8 mouse cellular contexts compared by ENCODE assay signal in genomic region chr7:4996003-4996895, GRCm38 (mm10). TPM values are rescaled to one million over a fixed set of nuclear protein-coding genes. Genes with fewer than 3 reads are reported as not detected.
A peak's percentile ranks its signal among the peaks of the same experiment; 100 is the strongest.
DNase-seq lines count a peak whose midpoint lies in the region; ATAC-seq and TF ChIP-seq lines count a peak whose summit lies in the region.

Gene Zfp579, minus strand, starts transcription at chr7:4996158.

- 2% methylated on average over 19 of the region's 26 CpGs for WGBS in lung, embryonic 16.5 days

- peak within 1 kb of the TSS; percentile 60 for H3K4me2 ChIP-seq in lung, embryonic 16.5 days (ENCODE audit: low read depth, low read length)

- ATAC-seq in frontal cortex, adult (ENCODE audit: low TSS enrichment) = peak; percentile 72
- ATAC-seq in hematopoietic stem cell, adult 5-6 weeks (replicated peaks in 1 of 2; ENCODE audit: insufficient read depth in 1 of 2, low FRiP score in 2 of 2, low TSS enrichment in 1 of 2, low read depth in 1 of 2, poor library complexity in 2 of 2, severe bottlenecking in 2 of 2) = peak; percentile 66 to 81
- peak; percentile 92 for ATAC-seq in lung, embryonic 16.5 days (ENCODE audit: low read depth)

- peak within 1 kb of the TSS; percentile 59 for H3K9ac ChIP-seq in MEL (ENCODE audit: control insufficient read depth, low read depth, low read length, poor library complexity, severe bottlenecking)
- peak within 1 kb of the TSS; percentile 79 for H3K9ac ChIP-seq in lung, embryonic 16.5 days (ENCODE audit: low read length)

- no peak for TF ChIP-seq EP300 in MEL (IDR thresholded peaks at IDR 0.05; ENCODE audit: low read depth in 1 of 2, low read length in 2 of 2)

- H3K36me3 ChIP-seq in MEL (ENCODE audit: control insufficient read depth in 1 of 2, insufficient read depth in 2 of 2, low read length in 2 of 2) = no peaks in the 10 kb centered on the region
- H3K36me3 ChIP-seq in lung, embryonic 16.5 days (ENCODE audit: control insufficient read depth, insufficient read depth, low read length) = peaks cover 21% of the 10 kb centered on the region

- no peak within 1 kb of the TSS for H3K27ac ChIP-seq in MEL (ENCODE audit: control insufficient read depth, low read depth, low read length)
- H3K27ac ChIP-seq in lung, embryonic 16.5 days (ENCODE audit: low read length) = peak within 1 kb of the TSS; percentile 76

- H3K4me3 ChIP-seq in MEL (ENCODE audit: control insufficient read depth in 1 of 2, insufficient read depth in 1 of 2, low read depth in 2 of 2, low read length in 2 of 2) = peak within 1 kb of the TSS; percentile 54 to 55
- peak within 1 kb of the TSS; percentile 80 for H3K4me3 ChIP-seq in lung, embryonic 16.5 days (ENCODE audit: low read length)

- no peak for TF ChIP-seq RAD21 in MEL (IDR thresholded peaks at IDR 0.05; ENCODE audit: low read depth, low read length)

- peak; percentile 72 for DNase-seq in MEL (ENCODE audit: low read depth, low spot score)
- peak; percentile 95 for DNase-seq in cerebellum, adult 18-20 months
- DNase-seq in layer of hippocampus, adult 8-10 months (ENCODE audit: low spot score in 2 of 2) = peak; percentile 84 to 95
- DNase-seq in ovary, postnatal 10 days (ENCODE audit: low spot score) = peak; percentile 93
- DNase-seq in thymus, postnatal 14 days = peak; percentile 93

- H3K9me3 ChIP-seq in MEL (replicated peaks; ENCODE audit: insufficient read depth, low read length) = no peaks in the 10 kb centered on the region
- H3K9me3 ChIP-seq in lung, embryonic 16.5 days (ENCODE audit: control insufficient read depth, low read length) = 0 out of 2 replicates have a peak, but pooled peaks cover 2% of the 10 kb centered on the region

- no peak for TF ChIP-seq POLR2A in MEL (IDR thresholded peaks at IDR 0.05; ENCODE audit: control insufficient read depth in 1 of 2, insufficient read depth in 1 of 2, low read depth in 1 of 2, low read length in 2 of 2, poor library complexity in 1 of 2)

- no peaks in the 10 kb centered on the region; a peak in 1 of 4 replicates for H3K4me1 ChIP-seq in MEL (ENCODE audit: control insufficient read depth in 1 of 2, insufficient read depth in 2 of 2, low read length in 2 of 2)
- peaks cover 16% of the 10 kb centered on the region; the same call in 1 of the 2 replicates for H3K4me1 ChIP-seq in lung, embryonic 16.5 days (replicated peaks; ENCODE audit: control insufficient read depth, insufficient read depth, low read length)

- no peak for TF ChIP-seq CTCF in MEL (IDR thresholded peaks at IDR 0.05 in 2 of 3, conservative IDR thresholded peaks at IDR 0.05 in 1 of 3; ENCODE audit: control insufficient read depth in 1 of 3, insufficient read depth in 1 of 3, low read depth in 2 of 3, low read length in 3 of 3, poor library complexity in 1 of 3, severe bottlenecking in 1 of 3)

- no peaks in the 10 kb centered on the region for H3K79me2 ChIP-seq in MEL (ENCODE audit: control insufficient read depth, insufficient read depth, low read length, poor library complexity)

- no peaks in the 10 kb centered on the region for H3K27me3 ChIP-seq in MEL (ENCODE audit: control insufficient read depth in 1 of 2, insufficient read depth in 2 of 2, low read length in 2 of 2)
- no peaks in the 10 kb centered on the region; the same call in 1 of the 2 replicates for H3K27me3 ChIP-seq in lung, embryonic 16.5 days (ENCODE audit: control insufficient read depth, insufficient read depth, low read depth, low read length)

TF ChIP-seq in MEL, 35 proteins besides CTCF, POLR2A, EP300 and RAD21:
- TF ChIP-seq GABPA (IDR thresholded peaks at IDR 0.05; ENCODE audit: low read depth, low read length) = no peak
- TF ChIP-seq HCFC1 (IDR thresholded peaks at IDR 0.05; ENCODE audit: low read depth, low read length) = peak; percentile 54; the same call in 1 of the 2 replicates
- peak; percentile 79; the same call in 1 of the 2 replicates for TF ChIP-seq ZKSCAN1 (IDR thresholded peaks at IDR 0.05; ENCODE audit: low read depth, low read length)
- TF ChIP-seq ETS1 (IDR thresholded peaks at IDR 0.05; ENCODE audit: low read depth, low read length) = no peak
- peak; percentile 52 for TF ChIP-seq SIN3A (IDR thresholded peaks at IDR 0.05; ENCODE audit: low read length)

RNA-seq across cellular contexts. Expression of gene Zfp579, which starts in this region (rescaled TPM):
- 0.42 and 0.54 TPM in 2 replicates for total RNA-seq in MEL (2012; rRNA removed)
- 1 to 10 TPM in 1 of 2 experiments, not detected in 1; 3.6 TPM for polyA plus RNA-seq in MEL (2012; ENCODE audit: insufficient read depth in 1 of 2, insufficient read length in 2 of 2, low read depth in 1 of 2, low replicate concordance in 2 of 2, missing spikeins in 1 of 2)
- 5.7 and 6.6 TPM in 2 replicates for total RNA-seq in hematopoietic stem cell, adult 5-6 weeks (2017)
- total RNA-seq in layer of hippocampus, adult 8-10 months (2022) = 10 to 100 TPM; 23.2 to 32.9 (median 30.6) TPM
- 32.3 and 35.0 TPM in 2 replicates for polyA plus RNA-seq in lung, embryonic 16.5 days (2015; fragmentation: Nextera tagmentation; extraction: Ambion mirVana)
